Mouse (Mus musculus): ENCODE measurements around the gene Alk.

Gene Alk

GRCm38 (mm10) chr17:72118376-72118775, 486.1 kb downstream of the Alk start:
- no peak for DNase-seq

GRCm38 (mm10) chr17:72115271-72115944, 489.0 kb downstream of the Alk start:
- no peak for DNase-seq

- DNase-seq: no peak
Measured at GRCm38 (mm10) chr17:72112004-72112403, 492.4 kb downstream of the Alk start.

GRCm38 (mm10) chr17:72111528-72111927, 492.9 kb downstream of the Alk start:
- DNase-seq: no peak

GRCm38 (mm10) chr17:72087261-72087703, 517.1 kb downstream of the Alk start:
- no peak for DNase-seq

- no peak for DNase-seq
Measured at GRCm38 (mm10) chr17:72081396-72081795, 523.0 kb downstream of the Alk start.

- DNase-seq: peak; percentile 23
Measured at GRCm38 (mm10) chr17:72076306-72076921, 528.0 kb downstream of the Alk start.

- DNase-seq: no peak
Measured at GRCm38 (mm10) chr17:72071871-72072270, 532.6 kb downstream of the Alk start.

GRCm38 (mm10) chr17:72068176-72068575, 536.3 kb downstream of the Alk start:
- DNase-seq: no peak

- DNase-seq: no peak
Measured at GRCm38 (mm10) chr17:72062978-72063377, 541.4 kb downstream of the Alk start.

GRCm38 (mm10) chr17:72059312-72059711, 545.1 kb downstream of the Alk start:
- no peak for DNase-seq

- no peak for DNase-seq
Measured at GRCm38 (mm10) chr17:72045671-72046070, 558.8 kb downstream of the Alk start.

GRCm38 (mm10) chr17:72043667-72044390, 560.6 kb downstream of the Alk start:
- DNase-seq: peak; percentile 7

- DNase-seq: peak; percentile 88
Measured at GRCm38 (mm10) chr17:72043001-72043666, 561.3 kb downstream of the Alk start.

- no peak for DNase-seq
Measured at GRCm38 (mm10) chr17:72039176-72039948, 565.1 kb downstream of the Alk start.

GRCm38 (mm10) chr17:72038371-72038770, 566.1 kb downstream of the Alk start:
- DNase-seq: no peak

GRCm38 (mm10) chr17:72030672-72031071, 573.8 kb downstream of the Alk start:
- no peak for DNase-seq

- DNase-seq: no peak
Measured at GRCm38 (mm10) chr17:72023323-72023722, 581.1 kb downstream of the Alk start.

- no peak for DNase-seq
Measured at GRCm38 (mm10) chr17:72021733-72022669, 582.4 kb downstream of the Alk start.

- no peak for DNase-seq
Measured at GRCm38 (mm10) chr17:72017329-72017728, 587.1 kb downstream of the Alk start.

- DNase-seq: no peak
Measured at GRCm38 (mm10) chr17:72015253-72015652, 589.2 kb downstream of the Alk start.

Measured in right cerebral cortex, adult 18-20 months (tissue).